Mouse (Mus musculus): ENCODE measurements around the gene Hivep1. TPM values are rescaled to one million over a fixed set of nuclear protein-coding genes. Genes with fewer than 3 reads are reported as not detected.

Hivep1 gene
- polyA plus RNA-seq (2012; rRNA removed), result 15.6 and 17.8 TPM in 2 replicates

DNA sequence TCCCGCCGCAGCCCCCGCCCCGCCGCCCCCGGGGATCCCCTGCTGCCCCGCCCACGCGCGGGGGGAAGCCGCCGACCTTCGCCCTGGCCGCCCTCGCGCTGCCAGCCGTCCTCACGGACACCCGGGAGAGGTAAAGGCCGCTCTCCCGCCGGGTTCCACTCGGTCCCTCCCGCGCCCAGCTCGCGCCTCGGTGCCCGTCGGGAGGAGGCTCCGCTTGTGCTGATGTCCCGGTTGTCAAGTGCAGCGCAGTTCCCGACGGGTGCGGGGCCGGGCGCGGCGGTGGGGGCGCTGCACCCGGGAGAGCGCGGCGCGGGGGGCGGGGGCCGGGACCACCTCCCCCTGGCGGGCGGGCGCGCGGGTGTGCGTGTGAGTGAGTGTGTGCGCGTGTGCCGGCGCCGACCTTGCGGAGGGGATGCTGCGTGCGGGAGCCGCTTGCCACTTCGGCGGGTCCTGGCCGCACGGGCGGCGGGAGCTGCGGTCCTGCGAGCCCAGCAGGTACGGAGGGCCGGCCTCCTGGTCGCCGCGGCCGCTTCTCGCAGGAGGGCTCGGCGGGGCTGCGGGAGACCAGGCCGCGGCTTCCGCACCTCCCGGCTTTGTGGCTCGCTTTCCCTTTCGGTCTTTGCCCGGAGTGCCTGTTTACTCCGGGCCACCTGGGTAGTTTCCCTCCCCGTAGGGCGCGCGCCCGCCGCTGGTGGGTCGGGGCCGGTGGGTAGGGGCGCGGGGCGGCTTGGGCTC lies at the start of gene Hivep1:
Gene Hivep1 (plus strand): TSS at position 61 of the 735 bp plus-strand sequence.
- Histone ChIP-seq H3K4me1 (ENCODE audit: control insufficient read depth, insufficient read depth, low read length) (no peaks in the 10 kb centered on the region; the same call in 1 of the 2 replicates), H3K27me3 (replicated peaks; ENCODE audit: control insufficient read depth, insufficient read depth, low read length) (no peaks in the 10 kb centered on the region), H3K27ac (ENCODE audit: insufficient read depth, low read depth, low read length) (peak within 1 kb of the TSS; percentile 91), H3K36me3 (ENCODE audit: control insufficient read depth, insufficient read depth, low read length) (no peaks in the 10 kb centered on the region), H3K4me3 (ENCODE audit: insufficient read depth, low read depth, low read length) (peak within 1 kb of the TSS; percentile 82)
- under 1% methylated on average over 91 of the region's 100 CpGs for WGBS
- DNase-seq, result peak; percentile 48
- no peak for TF ChIP-seq POLR2A (IDR thresholded peaks at IDR 0.05; ENCODE audit: low read depth, low read length)
- no peak for TF ChIP-seq CTCF (conservative IDR thresholded peaks at IDR 0.05; ENCODE audit: insufficient read depth, insufficient read length, low read depth, low read length)

DNA sequence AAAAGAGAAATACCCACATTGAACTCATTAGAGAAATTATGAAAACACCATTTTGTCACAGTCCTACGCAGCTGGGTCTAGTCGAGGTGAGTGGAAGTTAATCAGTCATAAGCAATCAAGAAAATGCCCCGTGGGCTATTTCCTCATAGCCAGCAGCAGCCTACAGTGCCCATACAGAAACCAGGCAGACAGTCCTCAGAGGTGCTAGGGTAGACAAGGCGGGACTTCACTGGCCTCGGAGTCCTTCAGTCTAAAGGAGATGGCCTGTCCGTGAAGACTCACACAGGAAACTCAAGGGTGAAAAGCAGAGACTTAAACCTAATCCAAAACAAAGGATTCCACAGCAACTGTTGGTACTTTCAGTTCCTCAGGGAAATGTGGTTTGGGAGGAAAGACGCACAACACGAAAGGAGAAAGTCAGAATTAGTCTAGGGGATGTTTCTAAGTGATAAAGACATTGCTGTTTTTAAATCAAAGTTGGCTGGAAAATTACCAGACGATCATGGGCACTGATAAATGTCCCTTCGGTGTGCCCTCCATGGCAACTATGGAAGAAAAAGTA lies 36.3 kb upstream of the Hivep1 start:
- Histone ChIP-seq H3K4me3 (ENCODE audit: insufficient read depth, low read depth, low read length) (no peak overlapping the region), H3K27me3 (replicated peaks; ENCODE audit: control insufficient read depth, insufficient read depth, low read length) (no peaks in the 10 kb centered on the region), H3K36me3 (ENCODE audit: control insufficient read depth, insufficient read depth, low read length) (no peaks in the 10 kb centered on the region), H3K4me1 (ENCODE audit: control insufficient read depth, insufficient read depth, low read length) (no peaks in the 10 kb centered on the region), H3K27ac (ENCODE audit: insufficient read depth, low read depth, low read length) (no peak overlapping the region)
- no peak for TF ChIP-seq CTCF (conservative IDR thresholded peaks at IDR 0.05; ENCODE audit: insufficient read depth, insufficient read length, low read depth, low read length)
- TF ChIP-seq POLR2A (IDR thresholded peaks at IDR 0.05; ENCODE audit: low read depth, low read length), result no peak
- 65% methylated on average over 10 of the region's 10 CpGs for WGBS
- DNase-seq, result no peak

DNA sequence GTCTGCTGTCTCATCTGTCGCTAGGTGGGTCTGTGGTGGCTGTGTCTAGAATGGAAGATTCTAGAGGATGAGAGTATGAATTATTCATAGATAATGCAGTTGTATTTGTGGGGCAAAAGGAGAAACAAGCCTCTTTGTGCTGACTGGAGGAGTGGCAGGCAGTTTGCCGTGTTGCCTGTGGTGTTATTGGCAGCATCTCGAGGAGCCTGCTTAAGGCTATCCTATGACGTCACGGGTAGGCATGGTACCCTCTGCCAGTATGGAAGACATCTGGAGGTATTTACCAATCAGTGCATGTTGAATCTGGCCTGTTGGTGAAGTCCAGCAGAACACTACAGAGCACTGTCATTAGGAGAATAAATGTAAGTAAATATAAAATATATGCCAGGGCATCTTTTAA lies 35.6 kb upstream of the Hivep1 start:
- H3K27me3 ChIP-seq (replicated peaks; ENCODE audit: control insufficient read depth, insufficient read depth, low read length), result no peaks in the 10 kb centered on the region
- no peaks in the 10 kb centered on the region for H3K4me1 ChIP-seq (ENCODE audit: control insufficient read depth, insufficient read depth, low read length)
- no peak overlapping the region for H3K4me3 ChIP-seq (ENCODE audit: insufficient read depth, low read depth, low read length)
- WGBS, result 85% methylated on average over 5 of the region's 5 CpGs
- TF ChIP-seq CTCF (conservative IDR thresholded peaks at IDR 0.05; ENCODE audit: insufficient read depth, insufficient read length, low read depth, low read length), result no peak
- no peak for TF ChIP-seq POLR2A (IDR thresholded peaks at IDR 0.05; ENCODE audit: low read depth, low read length)
- DNase-seq, result no peak
- H3K36me3 ChIP-seq (ENCODE audit: control insufficient read depth, insufficient read depth, low read length), result no peaks in the 10 kb centered on the region
- no peak overlapping the region for H3K27ac ChIP-seq (ENCODE audit: insufficient read depth, low read depth, low read length)

DNA sequence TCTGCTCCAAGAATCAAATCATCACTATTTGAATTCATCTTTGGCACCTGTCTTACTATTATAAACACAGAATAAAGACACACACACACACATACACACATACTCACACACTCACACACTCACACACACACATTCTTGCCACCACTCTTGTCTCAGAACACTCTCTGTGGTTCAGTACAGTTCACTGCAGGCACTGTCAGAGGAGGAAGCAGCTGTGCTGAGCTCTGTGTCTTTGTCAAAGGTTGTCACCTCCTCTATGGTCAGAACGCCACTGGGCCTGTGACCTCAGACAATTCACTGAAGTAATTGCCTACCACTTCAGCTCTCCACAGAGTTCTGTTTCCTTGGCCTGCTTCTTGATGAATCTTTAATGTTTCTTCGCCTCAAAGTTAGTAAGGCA lies 33.5 kb upstream of the Hivep1 start:
- no peaks in the 10 kb centered on the region for H3K27me3 ChIP-seq (replicated peaks; ENCODE audit: control insufficient read depth, insufficient read depth, low read length)
- no peak for DNase-seq
- no peak for TF ChIP-seq POLR2A (IDR thresholded peaks at IDR 0.05; ENCODE audit: low read depth, low read length)
- no peak for TF ChIP-seq CTCF (conservative IDR thresholded peaks at IDR 0.05; ENCODE audit: insufficient read depth, insufficient read length, low read depth, low read length)
- no peaks in the 10 kb centered on the region for H3K36me3 ChIP-seq (ENCODE audit: control insufficient read depth, insufficient read depth, low read length)
- WGBS, result 70% methylated on average over 2 of the region's 2 CpGs
- no peak overlapping the region for H3K4me3 ChIP-seq (ENCODE audit: insufficient read depth, low read depth, low read length)
- no peaks in the 10 kb centered on the region for H3K4me1 ChIP-seq (ENCODE audit: control insufficient read depth, insufficient read depth, low read length)
- H3K27ac ChIP-seq (ENCODE audit: insufficient read depth, low read depth, low read length), result no peak overlapping the region

DNA sequence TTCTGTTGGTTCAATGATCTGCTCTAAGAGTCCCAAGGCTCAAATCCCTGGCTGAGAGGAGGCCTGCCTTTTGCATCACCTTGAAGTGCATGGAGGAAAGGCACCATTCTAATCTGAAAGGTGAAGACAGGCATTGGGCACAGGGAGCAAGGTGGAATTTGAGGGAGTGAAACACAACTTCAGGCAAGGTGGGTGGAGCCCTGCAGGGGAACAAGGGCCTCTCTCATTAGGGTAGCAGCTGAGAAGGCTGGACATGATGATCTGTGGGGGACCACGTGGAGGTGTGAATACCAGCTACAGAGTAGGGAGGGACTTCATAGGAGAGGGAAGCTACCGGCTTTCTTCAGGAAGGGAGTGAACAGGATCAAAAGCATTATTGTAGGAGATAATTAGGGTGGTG lies 10.6 kb upstream of the Hivep1 start:
- TF ChIP-seq POLR2A (IDR thresholded peaks at IDR 0.05; ENCODE audit: low read depth, low read length) (no peak), CTCF (conservative IDR thresholded peaks at IDR 0.05; ENCODE audit: insufficient read depth, insufficient read length, low read depth, low read length) (no peak)
- no peak overlapping the region for H3K4me3 ChIP-seq (ENCODE audit: insufficient read depth, low read depth, low read length)
- H3K27me3 ChIP-seq (replicated peaks; ENCODE audit: control insufficient read depth, insufficient read depth, low read length), result no peaks in the 10 kb centered on the region
- WGBS, result 29% methylated on average over 2 of the region's 2 CpGs
- H3K4me1 ChIP-seq (ENCODE audit: control insufficient read depth, insufficient read depth, low read length), result no peaks in the 10 kb centered on the region
- no peak for DNase-seq
- no peaks in the 10 kb centered on the region for H3K36me3 ChIP-seq (ENCODE audit: control insufficient read depth, insufficient read depth, low read length)
- no peak overlapping the region for H3K27ac ChIP-seq (ENCODE audit: insufficient read depth, low read depth, low read length)

DNA sequence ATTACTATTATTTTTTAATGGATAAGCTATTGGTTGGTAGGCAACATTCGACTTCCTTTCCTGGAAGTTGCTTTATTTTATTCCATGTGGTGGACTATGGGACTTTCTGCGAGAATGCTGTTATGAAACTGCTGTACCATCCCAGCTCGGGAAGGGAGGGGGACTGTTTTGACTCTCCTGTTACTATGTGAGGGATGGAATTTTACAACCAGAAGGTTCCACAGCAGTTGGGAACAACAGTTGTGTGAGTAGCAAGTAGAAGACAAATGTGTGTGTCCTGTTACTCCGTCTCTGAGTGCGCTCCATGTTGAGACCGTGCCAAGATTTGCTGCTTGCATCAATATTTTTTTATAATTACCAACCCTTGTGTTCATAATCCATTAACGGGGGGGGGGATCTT lies 8.4 kb upstream of the Hivep1 start:
- H3K4me3 ChIP-seq (ENCODE audit: insufficient read depth, low read depth, low read length), result no peak overlapping the region
- H3K36me3 ChIP-seq (ENCODE audit: control insufficient read depth, insufficient read depth, low read length), result no peaks in the 10 kb centered on the region
- no peak for DNase-seq
- TF ChIP-seq POLR2A (IDR thresholded peaks at IDR 0.05; ENCODE audit: low read depth, low read length) (no peak), CTCF (conservative IDR thresholded peaks at IDR 0.05; ENCODE audit: insufficient read depth, insufficient read length, low read depth, low read length) (no peak)
- WGBS, result 77% methylated on average over 7 of the region's 7 CpGs
- H3K27ac ChIP-seq (ENCODE audit: insufficient read depth, low read depth, low read length), result no peak overlapping the region
- H3K27me3 ChIP-seq (replicated peaks; ENCODE audit: control insufficient read depth, insufficient read depth, low read length), result no peaks in the 10 kb centered on the region
- H3K4me1 ChIP-seq (ENCODE audit: control insufficient read depth, insufficient read depth, low read length), result no peaks in the 10 kb centered on the region

DNA sequence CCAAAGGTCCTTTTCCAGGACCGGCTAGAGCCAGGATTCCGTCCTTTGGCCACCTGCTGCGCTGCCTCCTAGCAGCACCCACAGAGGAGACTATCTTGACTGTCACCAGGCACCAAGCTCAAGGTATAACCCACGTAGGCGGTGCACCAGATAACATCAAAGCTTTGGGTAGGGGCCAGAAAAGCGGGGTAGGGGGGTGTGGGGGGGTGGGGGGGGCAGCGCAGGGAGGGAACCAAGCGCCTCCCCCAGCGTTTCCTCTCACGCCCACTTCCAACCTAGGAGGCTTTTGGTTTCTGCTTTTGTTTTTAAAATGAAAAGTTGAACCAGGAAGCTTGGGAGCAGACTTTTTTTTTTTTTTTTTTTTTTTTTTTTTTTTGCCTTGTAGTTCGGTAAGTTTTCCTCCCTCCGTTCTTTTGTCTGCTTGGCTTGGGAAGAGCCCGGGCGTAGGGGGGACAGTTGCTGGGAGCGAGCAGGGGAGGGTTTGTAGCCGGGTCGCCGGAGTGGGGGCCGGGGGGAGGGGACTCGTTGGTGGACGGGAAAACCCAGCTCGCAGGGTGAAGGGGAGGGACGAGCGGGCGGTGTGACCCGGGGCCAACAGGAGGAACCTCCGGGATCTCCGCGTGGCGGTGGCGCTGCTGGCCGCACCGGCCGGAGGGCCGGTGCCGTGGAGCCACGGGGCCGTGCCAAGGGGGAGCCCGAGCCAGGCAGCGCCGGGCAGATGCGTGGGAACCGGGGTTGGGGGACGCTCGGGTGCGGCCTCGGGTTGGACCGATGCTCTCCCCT lies 2.6 kb upstream of the Hivep1 start:
- peak overlapping the region; percentile 39 for H3K27ac ChIP-seq (ENCODE audit: insufficient read depth, low read depth, low read length)
- under 1% methylated on average over 46 of the region's 48 CpGs for WGBS
- DNase-seq, result peak; percentile 89
- no peaks in the 10 kb centered on the region for H3K27me3 ChIP-seq (replicated peaks; ENCODE audit: control insufficient read depth, insufficient read depth, low read length)
- no peaks in the 10 kb centered on the region for H3K36me3 ChIP-seq (ENCODE audit: control insufficient read depth, insufficient read depth, low read length)
- H3K4me1 ChIP-seq (ENCODE audit: control insufficient read depth, insufficient read depth, low read length), result no peaks in the 10 kb centered on the region; the same call in 1 of the 2 replicates
- TF ChIP-seq CTCF (conservative IDR thresholded peaks at IDR 0.05; ENCODE audit: insufficient read depth, insufficient read length, low read depth, low read length), result no peak
- TF ChIP-seq POLR2A (IDR thresholded peaks at IDR 0.05; ENCODE audit: low read depth, low read length), result no peak
- peak overlapping the region; percentile 66 for H3K4me3 ChIP-seq (ENCODE audit: insufficient read depth, low read depth, low read length)

Data from kidney, adult 2 months (tissue).